In genomic region chr3:20058197-20058541, GRCm38 (mm10) we compare ENCODE assay signal across 8 mouse cellular contexts. TPM values are rescaled to one million over a fixed set of nuclear protein-coding genes. Genes with fewer than 3 reads are reported as not detected.
DNase-seq lines count a peak whose midpoint lies in the region; ATAC-seq and TF ChIP-seq lines count a peak whose summit lies in the region.

No protein-coding gene starts in this region.

- peak overlapping the region; percentile 57 for H3K4me2 ChIP-seq in embryonic facial prominence, embryonic 13.5 days
- H3K4me2 ChIP-seq in limb, embryonic 15.5 days, result peak overlapping the region; percentile 53

- no peaks in the 10 kb centered on the region; the same call in 1 of the 2 replicates for H3K4me1 ChIP-seq in heart, adult 2 months (ENCODE audit: control insufficient read depth, insufficient read depth, low read length)
- H3K4me1 ChIP-seq in embryonic facial prominence, embryonic 13.5 days, result peaks cover 3% of the 10 kb centered on the region; the same call in 1 of the 2 replicates
- H3K4me1 ChIP-seq in limb, embryonic 15.5 days, result peaks cover 3% of the 10 kb centered on the region; the same call in 1 of the 2 replicates

- TF ChIP-seq POLR2A in heart, adult 2 months (IDR thresholded peaks at IDR 0.05; ENCODE audit: insufficient read depth, low read depth, low read length), result no peak

- WGBS in heart, adult 2 months, result under 1% methylated on average over 9 of the region's 9 CpGs
- WGBS in embryonic facial prominence, embryonic 13.5 days, result 0% methylated on average over 6 of the region's 9 CpGs
- WGBS in limb, embryonic 15.5 days, result 0% methylated on average over 8 of the region's 9 CpGs

- no peak for TF ChIP-seq CTCF in heart, adult 2 months (IDR thresholded peaks at IDR 0.05)

- intact Hi-C loops in heart, adult 2 months (cut with DNase I), result no loop called here
- intact Hi-C loops in heart, postnatal 36 days (cut with DNase I), result no loop called here

- no peak for TF ChIP-seq EP300 in heart, adult 2 months (IDR thresholded peaks at IDR 0.05; ENCODE audit: insufficient read depth, low read depth, low read length)

- no peak for ATAC-seq in embryonic facial prominence, embryonic 13.5 days (ENCODE audit: insufficient number of reproducible peaks, insufficient read depth, low FRiP score, low TSS enrichment, low read depth)
- no peak for ATAC-seq in limb, embryonic 15.5 days (ENCODE audit: insufficient number of reproducible peaks, low FRiP score, low TSS enrichment, low read depth)
- no peak for ATAC-seq in activated CD4-positive, CD25-positive, alpha-beta regulatory T cell, adult 4 months

- no peaks in the 10 kb centered on the region; the same call in 1 of the 2 replicates for H3K36me3 ChIP-seq in heart, adult 2 months (ENCODE audit: control insufficient read depth, insufficient read depth, low read length)
- H3K36me3 ChIP-seq in embryonic facial prominence, embryonic 13.5 days, result peaks cover 7% of the 10 kb centered on the region
- peaks cover 5% of the 10 kb centered on the region; the same call in 1 of the 2 replicates for H3K36me3 ChIP-seq in limb, embryonic 15.5 days

- peak overlapping the region; percentile 83 for H3K4me3 ChIP-seq in heart, adult 2 months
- peak overlapping the region; percentile 78 for H3K4me3 ChIP-seq in embryonic facial prominence, embryonic 13.5 days
- peak overlapping the region; percentile 84 for H3K4me3 ChIP-seq in limb, embryonic 15.5 days

- H3K27me3 ChIP-seq in heart, adult 2 months (ENCODE audit: control insufficient read depth, insufficient read depth, low read length), result no peaks in the 10 kb centered on the region
- no peaks in the 10 kb centered on the region for H3K27me3 ChIP-seq in embryonic facial prominence, embryonic 13.5 days
- H3K27me3 ChIP-seq in limb, embryonic 15.5 days, result no peaks in the 10 kb centered on the region

- peak overlapping the region; percentile 88; the same call in 1 of the 2 replicates for H3K27ac ChIP-seq in heart, adult 2 months
- H3K27ac ChIP-seq in embryonic facial prominence, embryonic 13.5 days, result no peak overlapping the region
- peak overlapping the region; percentile 82; the same call in 1 of the 2 replicates for H3K27ac ChIP-seq in limb, embryonic 15.5 days

- H3K9ac ChIP-seq in heart, adult 2 months (ENCODE audit: low read depth, low read length), result peak overlapping the region; percentile 80
- H3K9ac ChIP-seq in embryonic facial prominence, embryonic 13.5 days, result peak overlapping the region; percentile 83
- H3K9ac ChIP-seq in limb, embryonic 15.5 days, result peak overlapping the region; percentile 21; the same call in 1 of the 2 replicates

- no peak for DNase-seq in heart, adult 2 months
- no peak for DNase-seq in heart, postnatal 36 days
- DNase-seq in 3T3-L1 (ENCODE audit: low read depth, low spot score), result peak; percentile 36
- no peak for DNase-seq in layer of hippocampus, adult 9-11 months
- DNase-seq in adrenal gland, adult 8-10 months, result no peak

- H3K79me2 ChIP-seq in heart, adult 2 months (replicated peaks; ENCODE audit: control insufficient read depth, insufficient read depth, low read length), result no peaks in the 10 kb centered on the region

- no peaks in the 10 kb centered on the region for H3K9me3 ChIP-seq in embryonic facial prominence, embryonic 13.5 days
- no peaks in the 10 kb centered on the region for H3K9me3 ChIP-seq in limb, embryonic 15.5 days

RNA-seq across cellular contexts. Expression of gene Hltf, which starts 0.6 kb away (rescaled TPM):
- total RNA-seq in heart, adult 2 months (2021), result 10 to 100 TPM; 11.9 to 14.2 TPM
- 3.1 and 6.4 TPM in 2 replicates for polyA plus RNA-seq in heart, adult 2 months (2012; rRNA removed)
- 10 to 100 TPM; 13.5 to 14.7 TPM for total RNA-seq in heart, postnatal 36 days (2021)
- polyA plus RNA-seq in embryonic facial prominence, embryonic 13.5 days (2015; fragmentation: Nextera tagmentation; extraction: Ambion mirVana), result 15.7 and 17.2 TPM in 2 replicates
- polyA plus RNA-seq in limb, embryonic 15.5 days (2015; fragmentation: Nextera tagmentation; extraction: Ambion mirVana), result 14.7 and 19.6 TPM in 2 replicates
- 10 to 100 TPM; 64.8 to 79.8 TPM for polyA plus RNA-seq in activated CD4-positive, CD25-positive, alpha-beta regulatory T cell, adult 4 months (2017; shearing (Covaris generic))
- total RNA-seq in adrenal gland, adult 8-10 months (2022), result 10 to 100 TPM; 26.9 to 30.1 (median 30.0) TPM

RNA-seq across cellular contexts. Expression of gene Hps3, which starts 23.1 kb away (rescaled TPM):
- 1 to 10 TPM; 7.1 to 8.3 TPM for total RNA-seq in heart, adult 2 months (2021)
- 5.9 and 7.7 TPM in 2 replicates for polyA plus RNA-seq in heart, adult 2 months (2012; rRNA removed)
- 1 to 10 TPM; 7.6 to 8.7 TPM for total RNA-seq in heart, postnatal 36 days (2021)
- 9.7 and 11.0 TPM in 2 replicates for polyA plus RNA-seq in embryonic facial prominence, embryonic 13.5 days (2015; fragmentation: Nextera tagmentation; extraction: Ambion mirVana)
- 8.3 and 9.3 TPM in 2 replicates for polyA plus RNA-seq in limb, embryonic 15.5 days (2015; fragmentation: Nextera tagmentation; extraction: Ambion mirVana)
- 10 to 100 TPM; 25.7 to 31.6 TPM for polyA plus RNA-seq in activated CD4-positive, CD25-positive, alpha-beta regulatory T cell, adult 4 months (2017; shearing (Covaris generic))
- total RNA-seq in adrenal gland, adult 8-10 months (2022), result 10 to 100 TPM; 16.2 to 24.2 (median 19.1) TPM

Comparison
In these comparisons a context has a peak if more than half of its experiments do, and no peak if none do; other contexts are left out.
1. H3K9ac ChIP-seq: peak in every context shown above with its lines; median percentile 83 in embryonic facial prominence, embryonic 13.5 days; 80 in heart, adult 2 months; 21 in limb, embryonic 15.5 days.